ENCODE assay signal across 9 mouse cellular contexts in genomic region chr15:84701947-84702346, GRCm38 (mm10). TPM values are rescaled to one million over a fixed set of nuclear protein-coding genes. Genes with fewer than 3 reads are reported as not detected.
DNase-seq lines count a peak whose midpoint lies in the region; ATAC-seq lines count a peak whose summit lies in the region.
"Had no signal": no experiment of that assay in that cellular context is flagged by ENCODE, and none has a peak within 500 bp of the region (broad histone marks: within the 10 kb centered on the region; RNA-seq: fewer than 3 reads in every experiment).

No protein-coding gene starts in this region.

- H3K36me3 ChIP-seq in neural tube, embryonic 11.5 days (ENCODE audit: control insufficient read depth, insufficient read depth, low read length), result no peaks in the 10 kb centered on the region
- H3K36me3 ChIP-seq in hindbrain, embryonic 16.5 days (ENCODE audit: control insufficient read depth, insufficient read depth, low read length), result peaks cover 4% of the 10 kb centered on the region; the same call in 1 of the 2 replicates

- no peak overlapping the region for H3K9ac ChIP-seq in neural tube, embryonic 11.5 days (ENCODE audit: low read length)
- H3K9ac ChIP-seq in hindbrain, embryonic 16.5 days (ENCODE audit: low read depth, low read length), result no peak overlapping the region

- H3K27me3 ChIP-seq in neural tube, embryonic 11.5 days (ENCODE audit: control insufficient read depth, insufficient read depth, low read length), result no peaks in the 10 kb centered on the region
- no peaks in the 10 kb centered on the region for H3K27me3 ChIP-seq in hindbrain, embryonic 16.5 days (replicated peaks; ENCODE audit: control insufficient read depth, insufficient read depth, low read length)

- no peak overlapping the region for H3K4me2 ChIP-seq in neural tube, embryonic 11.5 days (ENCODE audit: low read depth)
- no peak overlapping the region for H3K4me2 ChIP-seq in hindbrain, embryonic 16.5 days (ENCODE audit: low read length)

- 30% methylated on average over 4 of the region's 4 CpGs for WGBS in neural tube, embryonic 11.5 days
- 26% methylated on average over 4 of the region's 4 CpGs for WGBS in hindbrain, embryonic 16.5 days

- peak; percentile 68 to 74 for DNase-seq in cerebellum, postnatal 10 days
- DNase-seq in neural tube, embryonic 11.5 days (ENCODE audit: low spot score), result peak; percentile 28
- DNase-seq in neural tube, embryonic 10.5 days (ENCODE audit: extremely low spot score, low spot score), result no peak
- DNase-seq in cerebellum, postnatal 14 days, result peak; percentile 56 to 66
- DNase-seq in lung, postnatal 4 days, result peak; percentile 58 to 66

- no peak overlapping the region for H3K27ac ChIP-seq in neural tube, embryonic 11.5 days (ENCODE audit: low read depth, low read length)
- no peak overlapping the region for H3K27ac ChIP-seq in hindbrain, embryonic 16.5 days (ENCODE audit: low read depth, low read length)
- H3K27ac ChIP-seq: macrophage had no signal

- no peak overlapping the region for H3K4me3 ChIP-seq in neural tube, embryonic 11.5 days (ENCODE audit: low read depth, low read length)
- no peak overlapping the region for H3K4me3 ChIP-seq in hindbrain, embryonic 16.5 days (ENCODE audit: low read length)

- H3K4me1 ChIP-seq in neural tube, embryonic 11.5 days (ENCODE audit: control insufficient read depth, insufficient read depth, low read length), result no peaks in the 10 kb centered on the region
- no peaks in the 10 kb centered on the region; the same call in 1 of the 2 replicates for H3K4me1 ChIP-seq in hindbrain, embryonic 16.5 days (ENCODE audit: control insufficient read depth, insufficient read depth, low read depth, low read length)

- no peaks in the 10 kb centered on the region for H3K9me3 ChIP-seq in neural tube, embryonic 11.5 days (ENCODE audit: control insufficient read depth, low read length)
- H3K9me3 ChIP-seq in hindbrain, embryonic 16.5 days (ENCODE audit: control insufficient read depth, low read length), result no peaks in the 10 kb centered on the region

- ATAC-seq in cerebellum, adult (ENCODE audit: insufficient number of reproducible peaks, low FRiP score, low TSS enrichment), result no peak
- no peak for ATAC-seq in neural tube, embryonic 11.5 days (ENCODE audit: insufficient read depth, low FRiP score, low TSS enrichment)
- ATAC-seq in hindbrain, embryonic 16.5 days, result 0 out of 2 replicates have a peak, but pooled peaks have one; percentile 15
- ATAC-seq in frontal cortex, adult (ENCODE audit: low TSS enrichment), result no peak; the same call in 1 of the 2 replicates

RNA-seq across cellular contexts. Expression of gene Arhgap8, which starts 17.9 kb away (rescaled TPM):
- 3.0 and 4.9 TPM in 2 replicates for polyA plus RNA-seq in neural tube, embryonic 11.5 days (2014; fragmentation: Nextera tagmentation; extraction: Ambion mirVana)
- polyA plus RNA-seq in hindbrain, embryonic 16.5 days (2015; fragmentation: Nextera tagmentation; extraction: Ambion mirVana), result 0.61 and 0.96 TPM in 2 replicates
- polyA plus RNA-seq: macrophage had no signal

RNA-seq across cellular contexts. Expression of gene Prr5, which starts 32.5 kb away (rescaled TPM):
- 17.5 and 19.3 TPM in 2 replicates for polyA plus RNA-seq in neural tube, embryonic 11.5 days (2014; fragmentation: Nextera tagmentation; extraction: Ambion mirVana)
- polyA plus RNA-seq in hindbrain, embryonic 16.5 days (2015; fragmentation: Nextera tagmentation; extraction: Ambion mirVana), result 30.5 and 33.2 TPM in 2 replicates
